Mouse (Mus musculus) midbrain, embryonic 12.5 days (tissue): ENCODE results near the gene Slc16a9. TPM values are rescaled to one million over a fixed set of nuclear protein-coding genes. Genes with fewer than 3 reads are reported as not detected.

ENCODE experiments used
- ATAC-seq: fragments of 200-750 bp; cut with Nextera tagmentation; 2 replicates; pipeline ENCODE4 v1.8.0; 2017; ENCODE audit warnings: low read depth, moderate TSS enrichment, moderate library complexity; ENCODE audit not compliant: low FRiP score
- H3K27ac ChIP-seq: fragments of 300-500 bp; sonication (generic); replicated peaks from 2 replicates; pipeline ENCODE4 v1.5.1; 2016; ENCODE audit warnings: mild to moderate bottlenecking
- H3K27me3 ChIP-seq: fragments of 300-500 bp; sonication (generic); 2 replicates; pipeline ENCODE4 v1.6.1; 2016; ENCODE audit warnings: mild to moderate bottlenecking
- H3K36me3 ChIP-seq: fragments of 300-500 bp; sonication (generic); 2 replicates; pipeline ENCODE4 v1.6.1; 2016
- H3K4me1 ChIP-seq: fragments of 300-500 bp; sonication (generic); 2 replicates; pipeline ENCODE4 v1.6.1; 2016
- H3K4me2 ChIP-seq: fragments of 300-500 bp; sonication (generic); replicated peaks from 2 replicates; pipeline ENCODE4 v1.6.1; 2016; ENCODE audit warnings: mild to moderate bottlenecking, moderate library complexity
- H3K4me3 ChIP-seq: fragments of 300-500 bp; sonication (generic); 2 replicates; pipeline ENCODE4 v1.5.1; 2016; ENCODE audit warnings: mild to moderate bottlenecking
- H3K9ac ChIP-seq: fragments of 300-500 bp; sonication (generic); replicated peaks from 2 replicates; pipeline ENCODE4 v1.6.1; 2016; ENCODE audit warnings: mild to moderate bottlenecking, moderate library complexity
- H3K9me3 ChIP-seq: fragments of 300-500 bp; sonication (generic); 2 replicates; pipeline ENCODE4 v1.6.1; 2016; ENCODE audit warnings: mild to moderate bottlenecking
- WGBS: fragments of 180-500 bp; shearing (Covaris S2); methylation state at CpG from one replicate; pipeline ENCODE4 v1.1.7; 2016; 5-methylcytosine and 5-hydroxymethylcytosine counted together
- polyA plus RNA-seq: library from polyadenylated mRNA; unstranded; fragments of >200 nt; fragmentation: Nextera tagmentation; extraction: Ambion mirVana; gene quantifications from 2 replicates; pipeline ENCODE4 v1.2.1, GENCODE M21; 2016

The Slc16a9 gene
- polyA plus RNA-seq, 1 experiment from 2014 or later: 1.1 TPM

- H3K4me2 ChIP-seq: no peak overlapping the region
- H3K27me3 ChIP-seq: peaks cover 3% of the 10 kb centered on the region; the same call in 1 of the 2 replicates
- no peak overlapping the region for H3K27ac ChIP-seq
- no peak overlapping the region for H3K4me3 ChIP-seq
- H3K4me1 ChIP-seq: no peaks in the 10 kb centered on the region
- no peaks in the 10 kb centered on the region for H3K9me3 ChIP-seq
- H3K36me3 ChIP-seq: no peaks in the 10 kb centered on the region
- 86% methylated on average over 7 of the region's 7 CpGs for WGBS
- no peak for ATAC-seq
- no peak overlapping the region for H3K9ac ChIP-seq
Measured at GRCm38 (mm10) chr10:70316856-70317255, 72.0 kb downstream of the Slc16a9 start.

GRCm38 (mm10) chr10:70317394-70317965 is 72.6 kb downstream of the Slc16a9 start:
- Histone ChIP-seq H3K9ac (no peak overlapping the region), H3K4me3 (no peak overlapping the region), H3K4me1 (no peaks in the 10 kb centered on the region), H3K4me2 (no peak overlapping the region), H3K9me3 (no peaks in the 10 kb centered on the region), H3K27me3 (peaks cover 3% of the 10 kb centered on the region; the same call in 1 of the 2 replicates), H3K27ac (no peak overlapping the region), H3K36me3 (no peaks in the 10 kb centered on the region)
- ATAC-seq: no peak
- 84% methylated on average over 13 of the region's 13 CpGs for WGBS

GRCm38 (mm10) chr10:70318630-70319029 is 73.7 kb downstream of the Slc16a9 start:
- H3K9me3 ChIP-seq: no peaks in the 10 kb centered on the region
- peak; percentile 72 for ATAC-seq
- H3K4me3 ChIP-seq: no peak overlapping the region
- no peaks in the 10 kb centered on the region for H3K4me1 ChIP-seq
- H3K4me2 ChIP-seq: no peak overlapping the region
- 5% methylated on average over 3 of the region's 3 CpGs for WGBS
- H3K27ac ChIP-seq: no peak overlapping the region
- H3K27me3 ChIP-seq: peaks cover 3% of the 10 kb centered on the region; the same call in 1 of the 2 replicates
- H3K36me3 ChIP-seq: no peaks in the 10 kb centered on the region
- no peak overlapping the region for H3K9ac ChIP-seq

DNA sequence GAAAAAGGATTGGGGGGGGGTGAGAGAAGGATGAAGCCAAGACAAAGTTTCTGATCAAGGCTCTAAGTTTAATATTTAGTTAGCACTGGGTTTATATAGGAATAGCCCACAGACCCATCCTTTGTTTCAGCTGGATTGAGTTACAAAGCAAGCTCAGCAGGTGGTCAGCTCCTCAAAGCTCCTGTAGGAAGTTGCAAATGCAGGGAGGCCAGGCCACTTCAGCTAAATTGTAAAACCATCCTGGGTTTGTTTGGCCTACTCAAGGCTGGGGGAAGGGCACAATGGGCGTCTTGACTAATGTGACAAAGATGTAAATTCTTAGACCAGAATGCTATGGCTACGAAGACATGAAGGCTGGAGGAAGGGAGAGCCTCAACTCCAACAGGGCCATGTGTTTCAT is 80.6 kb downstream of the Slc16a9 start:
- 36% methylated on average over 2 of the region's 2 CpGs for WGBS
- no peak overlapping the region for H3K4me3 ChIP-seq
- no peak overlapping the region for H3K4me2 ChIP-seq
- no peak overlapping the region for H3K9ac ChIP-seq
- no peaks in the 10 kb centered on the region for H3K36me3 ChIP-seq
- no peak overlapping the region for H3K27ac ChIP-seq
- H3K9me3 ChIP-seq: no peaks in the 10 kb centered on the region
- ATAC-seq: no peak
- H3K27me3 ChIP-seq: no peaks in the 10 kb centered on the region
- H3K4me1 ChIP-seq: peaks cover 3% of the 10 kb centered on the region; the same call in 1 of the 2 replicates

GRCm38 (mm10) chr10:70327331-70327730 is 82.4 kb downstream of the Slc16a9 start:
- Histone ChIP-seq H3K36me3 (no peaks in the 10 kb centered on the region), H3K4me3 (no peak overlapping the region), H3K9me3 (no peaks in the 10 kb centered on the region), H3K4me1 (peaks cover 3% of the 10 kb centered on the region; the same call in 1 of the 2 replicates), H3K27me3 (no peaks in the 10 kb centered on the region), H3K27ac (no peak overlapping the region), H3K9ac (no peak overlapping the region), H3K4me2 (no peak overlapping the region)
- WGBS: 89% methylated on average over 6 of the region's 6 CpGs
- ATAC-seq: no peak

- ATAC-seq: 0 out of 2 replicates have a peak, but pooled peaks have one; percentile 41
- no peaks in the 10 kb centered on the region for H3K9me3 ChIP-seq
- no peaks in the 10 kb centered on the region for H3K36me3 ChIP-seq
- H3K27ac ChIP-seq: no peak overlapping the region
- WGBS: 73% methylated on average over 9 of the region's 9 CpGs
- H3K27me3 ChIP-seq: no peaks in the 10 kb centered on the region
- peaks cover 3% of the 10 kb centered on the region; the same call in 1 of the 2 replicates for H3K4me1 ChIP-seq
- H3K4me2 ChIP-seq: no peak overlapping the region
- H3K9ac ChIP-seq: no peak overlapping the region
- H3K4me3 ChIP-seq: no peak overlapping the region
Measured at GRCm38 (mm10) chr10:70328139-70328538, 83.2 kb downstream of the Slc16a9 start.

Other genes with a start within 250 kb of the Slc16a9 start
- gene Ccdc6, start 148.0 kb upstream of the Slc16a9 start, polyA plus RNA-seq: 16.2 and 17.1 TPM in 2 replicates
- 0.75 and 0.81 TPM in 2 replicates for gene Mrln, start 40.4 kb upstream of the Slc16a9 start, polyA plus RNA-seq
- 23.9 and 24.4 TPM in 2 replicates for gene Fam13c, start 195.4 kb downstream of the Slc16a9 start, polyA plus RNA-seq